Mouse (Mus musculus) lung, adult 2 months (tissue): ENCODE results near the gene Igtp. TPM values are rescaled to one million over a fixed set of nuclear protein-coding genes. Genes with fewer than 3 reads are reported as not detected.

Experiments used
- DNase-seq: peaks from one replicate; pipeline ENCODE4 v3.0.0; 2022
- H3K4me1 ChIP-seq: fragments of 200-500 bp; 2 replicates; pipeline ENCODE4 v1.6.1; 2011; ENCODE audit warnings: low read length; ENCODE audit not compliant: control insufficient read depth, insufficient read depth
- H3K4me3 ChIP-seq: fragments of 200-500 bp; replicated peaks from 2 replicates; pipeline ENCODE3; 2011; ENCODE audit warnings: low read depth, mild to moderate bottlenecking, control low read depth, low read length; ENCODE audit errors: extremely low read depth
- CTCF ChIP-seq: fragments of 200-500 bp; IDR thresholded peaks from 2 replicates; pipeline ENCODE4 v1.5.1; 2011; ENCODE audit warnings: mild to moderate bottlenecking, low read length, control low read depth; ENCODE audit not compliant: insufficient read depth
- POLR2A ChIP-seq: fragments of 200-500 bp; IDR thresholded peaks from 2 replicates; pipeline ENCODE4 v1.6.1; 2011; ENCODE audit warnings: low read depth, mild to moderate bottlenecking, control low read depth, low read length, borderline replicate concordance; ENCODE audit errors: extremely low read depth
- WGBS: fragments of 180-500 bp; shearing (Covaris S2); methylation state at CpG from one replicate; pipeline ENCODE4 v1.1.7; 2018; 5-methylcytosine and 5-hydroxymethylcytosine counted together
- polyA plus RNA-seq: library from polyadenylated mRNA; depleted of rRNA; stranded (reverse); fragments of >200 nt; gene quantifications from 2 replicates; pipeline ENCODE4 v1.2.3, GENCODE M21; 2012; rRNA removed

Gene Igtp
- polyA plus RNA-seq, 1 experiment = 14.7 TPM

GRCm38 (mm10) chr11:58249203-58249981 lies 50.0 kb downstream of the Igtp start:
- 78% methylated on average over 7 of the region's 7 CpGs for WGBS
- TF ChIP-seq POLR2A = no peak
- no peak for TF ChIP-seq CTCF
- H3K4me3 ChIP-seq = no peak overlapping the region
- DNase-seq = no peak
- H3K4me1 ChIP-seq = no peaks in the 10 kb centered on the region

DNA sequence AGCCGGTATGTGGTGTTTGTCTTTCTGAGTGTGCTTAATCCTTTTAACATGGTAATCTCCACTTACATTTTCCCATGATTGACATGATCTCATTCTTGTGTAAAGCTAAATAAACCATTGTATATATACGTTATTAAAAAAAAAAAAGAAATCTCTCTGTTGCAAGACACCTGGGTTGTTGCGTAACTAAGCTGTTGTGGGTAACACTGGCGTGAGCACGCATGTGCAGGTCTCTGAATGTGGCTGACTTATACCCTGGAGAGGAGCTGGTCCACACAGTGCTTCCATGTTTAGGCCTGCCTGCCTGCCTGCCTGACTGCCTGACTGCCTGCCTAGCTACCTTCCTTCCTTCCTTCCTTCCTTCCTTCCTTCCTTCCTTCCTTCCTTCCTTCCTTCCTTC lies 51.2 kb downstream of the Igtp start:
- DNase-seq = no peak
- TF ChIP-seq CTCF (no peak), POLR2A (no peak)
- WGBS = 66% methylated on average over 5 of the region's 5 CpGs

DNA sequence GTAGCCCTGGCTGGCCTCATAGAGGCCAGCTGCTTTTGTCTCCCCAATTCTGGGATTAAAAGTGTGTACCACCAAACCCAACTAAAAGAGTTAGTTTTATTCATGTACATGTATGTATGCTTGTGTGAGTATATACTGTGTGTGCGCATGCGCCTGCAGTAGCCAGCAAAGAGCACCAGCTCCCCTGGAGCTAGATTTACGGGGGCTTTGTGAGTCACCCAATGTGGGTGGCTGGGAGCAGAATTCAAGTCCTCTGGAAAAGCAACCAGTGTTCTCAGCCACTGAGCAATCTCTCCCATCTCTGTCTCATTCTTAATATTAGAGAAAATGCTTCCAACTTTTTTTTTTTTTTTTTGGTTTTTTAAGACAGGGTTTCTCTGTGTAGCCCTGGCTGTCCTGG lies 55.1 kb downstream of the Igtp start:
- Histone ChIP-seq H3K4me3 (no peak overlapping the region), H3K4me1 (no peaks in the 10 kb centered on the region)
- no peak for TF ChIP-seq CTCF
- TF ChIP-seq POLR2A = no peak
- 92% methylated on average over 3 of the region's 3 CpGs for WGBS
- no peak for DNase-seq

More for the DNA sequence above, 51.2 kb downstream of the Igtp start:
- Histone ChIP-seq H3K4me1 (no peaks in the 10 kb centered on the region), H3K4me3 (no peak overlapping the region)

Other genes starting within 250 kb of the Igtp start
- gene Larp1, start 190.5 kb upstream of the Igtp start, polyA plus RNA-seq = 26.9 and 34.6 TPM in 2 replicates
- 0.42 and 1.6 TPM in 2 replicates for gene Gm12248, start 106.4 kb upstream of the Igtp start, polyA plus RNA-seq
- 41.5 and 64.0 TPM in 2 replicates for gene Cnot8, start 95.4 kb upstream of the Igtp start, polyA plus RNA-seq
- 5.5 and 5.7 TPM in 2 replicates for gene Gemin5, start 31.0 kb upstream of the Igtp start, polyA plus RNA-seq
- gene Mrpl22, start 27.9 kb upstream of the Igtp start, polyA plus RNA-seq = 18.4 and 22.6 TPM in 2 replicates
- gene Irgm2, start 62 bp downstream of the Igtp start, polyA plus RNA-seq = 13.9 and 16.4 TPM in 2 replicates
- gene 4930438A08Rik, start 75.2 kb downstream of the Igtp start, polyA plus RNA-seq = 0.12 TPM in 1 of 2 replicates, not detected in the other
- gene Zfp692, start 107.5 kb downstream of the Igtp start, polyA plus RNA-seq = 17.0 and 24.1 TPM in 2 replicates
- 30.2 and 30.6 TPM in 2 replicates for gene Zfp672, start 130.8 kb downstream of the Igtp start, polyA plus RNA-seq
- gene Sh3bp5l, start 131.2 kb downstream of the Igtp start, polyA plus RNA-seq = 29.4 and 36.5 TPM in 2 replicates
- gene Lypd8, start 179.5 kb downstream of the Igtp start, polyA plus RNA-seq = 0.71 and 47.1 TPM in 2 replicates
- 1.7 TPM in 1 of 2 replicates, not detected in the other for gene 1810065E05Rik, start 221.6 kb downstream of the Igtp start, polyA plus RNA-seq
- gene Gm12253, start 233.0 kb downstream of the Igtp start, polyA plus RNA-seq = not detected in 2 replicates